Mouse (Mus musculus) induced T-regulatory cell, adult 2 months (primary cell): ENCODE results near the gene Pard3b.
A peak's percentile ranks its signal among the peaks of the same experiment; 100 is the strongest.

Experiments used
- DNase-seq: peaks from one replicate; pipeline ENCODE4 v3.0.0-alpha.2; 2012; ENCODE audit warnings: low read depth

Pard3b gene

DNA sequence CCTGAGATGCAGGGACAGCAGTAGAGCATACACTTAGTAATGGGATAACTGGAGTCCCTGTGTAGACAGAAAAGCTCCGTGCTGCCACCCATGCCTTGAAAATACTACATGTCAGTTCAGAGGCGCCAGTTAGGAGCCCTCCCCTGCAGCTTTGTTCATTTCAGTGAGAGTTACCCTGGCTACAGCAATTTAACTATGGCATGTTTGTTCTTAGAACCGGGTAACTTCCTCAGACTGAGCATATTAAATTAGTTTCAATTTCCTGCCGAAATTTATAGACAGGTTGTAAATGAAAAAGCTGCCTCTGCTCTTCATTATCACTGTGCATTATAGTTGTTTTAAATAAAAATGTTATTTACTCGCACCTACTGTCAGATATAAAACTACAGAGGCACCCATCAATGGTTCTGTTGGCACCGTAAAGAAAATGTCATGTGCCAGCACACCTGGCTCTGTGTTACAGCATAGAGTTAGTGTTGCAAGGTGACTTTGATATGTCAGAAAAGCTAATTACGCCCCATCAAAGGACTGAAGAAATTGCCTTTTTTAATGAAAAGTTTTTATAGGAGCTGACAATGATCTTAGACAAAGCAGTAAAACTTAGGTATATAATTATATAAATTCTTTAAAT, 289.6 kb downstream of the Pard3b start:
- DNase-seq: no peak

DNA sequence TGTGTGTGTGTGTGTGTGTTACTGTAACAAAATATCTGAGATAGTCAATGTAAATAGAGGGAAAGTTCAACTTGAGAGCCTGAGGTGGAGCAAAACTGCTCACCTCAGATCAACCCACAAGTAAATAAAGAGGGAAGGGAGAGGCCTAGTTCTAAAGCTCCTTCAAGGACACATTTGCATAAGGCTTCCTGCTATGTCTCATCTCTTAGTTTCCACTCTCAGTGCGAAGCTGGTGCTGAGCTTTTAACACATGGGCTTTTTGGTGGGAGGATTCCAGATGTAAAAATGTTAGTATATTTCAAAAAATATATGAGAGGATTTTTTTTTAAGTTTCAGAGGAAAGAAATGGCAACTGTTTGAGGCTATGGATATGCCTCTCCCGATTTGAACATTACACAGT, 294.9 kb downstream of the Pard3b start:
- DNase-seq: no peak

DNA sequence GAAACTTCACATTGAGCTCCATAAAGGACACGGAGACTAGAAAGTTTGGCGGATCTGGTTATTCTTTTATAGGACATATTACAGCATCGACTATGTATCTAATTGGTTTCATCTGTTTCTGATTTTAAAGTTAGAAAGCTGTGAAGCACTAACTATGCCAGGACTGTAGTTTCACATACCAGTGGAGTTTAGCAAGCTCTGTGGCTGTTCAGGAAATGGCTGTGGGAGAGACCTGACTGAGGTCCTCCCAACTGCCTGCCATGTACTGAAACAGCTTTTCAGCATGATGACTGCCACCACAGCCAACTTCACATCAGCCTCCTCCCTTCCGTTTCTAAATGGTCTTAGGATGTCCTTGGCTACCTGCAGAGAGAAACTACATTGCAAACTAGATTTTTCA, 296.1 kb downstream of the Pard3b start:
- DNase-seq: no peak

DNA sequence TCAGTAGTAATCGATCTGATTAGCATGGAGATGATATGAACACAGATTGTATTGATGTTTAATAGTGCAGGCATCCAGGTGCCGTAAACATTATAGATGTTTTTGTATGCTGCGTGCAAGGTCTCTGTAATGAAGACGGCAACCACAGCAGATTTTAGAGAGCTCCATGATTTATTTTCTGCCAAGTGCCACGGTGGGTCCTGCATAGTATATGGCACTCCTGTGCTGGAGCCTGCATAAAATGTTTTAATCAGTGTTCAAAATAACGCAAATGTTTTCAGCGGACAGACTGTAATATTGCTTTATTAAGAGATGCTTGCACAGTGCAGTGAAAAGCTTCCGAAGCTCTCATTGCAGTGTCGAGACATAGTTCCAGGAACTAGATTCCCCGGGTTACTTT, 301.3 kb downstream of the Pard3b start:
- no peak for DNase-seq

DNA sequence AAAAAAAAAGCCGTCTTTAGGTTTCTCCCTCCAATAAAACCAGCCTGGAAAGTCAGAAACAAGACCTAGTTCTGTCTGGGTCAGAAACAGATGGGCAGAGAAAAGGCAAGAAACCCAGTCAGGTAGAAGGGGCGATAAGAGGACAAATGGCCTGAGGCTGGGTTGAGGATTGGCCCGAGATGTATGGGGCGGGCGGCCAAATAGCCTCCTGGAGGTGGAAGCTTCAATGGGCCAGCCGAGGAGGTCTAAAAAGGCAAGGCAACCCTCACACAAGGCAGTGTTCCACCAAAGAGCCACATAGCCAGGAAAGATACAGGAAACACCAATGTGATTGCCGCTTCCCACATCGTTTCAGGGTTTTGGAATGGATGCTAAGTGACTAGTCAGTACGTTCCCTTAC, 322.9 kb downstream of the Pard3b start:
- DNase-seq: no peak

DNA sequence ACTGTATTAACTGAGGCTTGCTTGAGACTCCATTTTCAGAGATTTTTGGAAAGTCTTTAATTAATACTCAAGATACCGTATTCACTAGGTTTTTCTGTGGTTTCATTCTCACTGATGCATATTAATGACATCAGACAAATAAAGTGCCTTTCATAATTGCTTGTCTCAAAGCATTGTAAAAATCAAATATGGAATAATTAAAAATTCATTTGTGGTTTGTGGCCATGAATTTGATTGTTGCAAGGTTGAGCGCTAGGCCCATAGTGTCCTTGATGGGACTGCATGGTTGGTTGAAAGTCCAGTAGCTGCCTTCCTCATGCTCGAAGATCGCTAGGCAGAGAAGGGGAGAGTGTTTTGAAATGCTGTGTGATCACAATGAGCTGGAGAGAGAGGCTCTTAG, 323.9 kb downstream of the Pard3b start:
- DNase-seq: no peak

DNA sequence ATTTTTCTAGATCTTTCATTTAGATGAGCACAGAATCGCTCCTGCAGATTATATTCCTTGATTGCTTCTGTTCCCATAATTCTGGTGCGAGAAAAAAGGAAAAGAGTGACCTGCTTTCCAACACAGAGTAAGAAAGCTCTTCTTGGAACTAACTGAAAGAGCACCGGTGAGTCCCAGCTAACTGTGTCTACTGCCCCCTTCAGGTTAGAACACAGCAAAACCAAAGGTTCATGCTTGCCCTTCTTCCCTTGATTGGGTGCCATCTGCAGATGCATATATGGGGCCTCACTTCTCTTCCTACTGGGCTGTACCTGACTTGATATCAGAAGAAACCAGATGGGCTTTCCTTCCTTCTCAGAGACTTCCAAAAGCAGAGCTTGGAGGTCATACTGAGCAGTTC, 328.5 kb downstream of the Pard3b start:
- peak; percentile 41 for DNase-seq

DNA sequence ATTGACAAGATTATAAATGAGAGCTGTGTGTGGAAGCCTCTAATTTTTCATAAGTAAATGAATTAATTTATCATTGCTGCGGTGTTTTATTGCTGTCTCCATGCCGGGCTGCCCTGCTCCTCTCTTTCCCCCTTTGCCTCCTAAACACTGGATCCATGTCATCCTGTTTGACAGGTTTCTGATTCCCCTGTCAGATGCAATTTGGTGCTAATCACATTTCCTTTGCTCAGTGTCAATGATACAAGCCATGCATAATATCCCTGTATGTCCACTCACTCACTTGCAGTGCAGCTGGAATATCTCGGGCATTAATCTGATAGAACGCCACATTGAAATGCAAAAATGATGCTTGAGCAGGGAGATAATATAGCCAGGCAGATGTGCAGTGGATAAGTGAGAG, 329.2 kb downstream of the Pard3b start:
- no peak for DNase-seq

DNA sequence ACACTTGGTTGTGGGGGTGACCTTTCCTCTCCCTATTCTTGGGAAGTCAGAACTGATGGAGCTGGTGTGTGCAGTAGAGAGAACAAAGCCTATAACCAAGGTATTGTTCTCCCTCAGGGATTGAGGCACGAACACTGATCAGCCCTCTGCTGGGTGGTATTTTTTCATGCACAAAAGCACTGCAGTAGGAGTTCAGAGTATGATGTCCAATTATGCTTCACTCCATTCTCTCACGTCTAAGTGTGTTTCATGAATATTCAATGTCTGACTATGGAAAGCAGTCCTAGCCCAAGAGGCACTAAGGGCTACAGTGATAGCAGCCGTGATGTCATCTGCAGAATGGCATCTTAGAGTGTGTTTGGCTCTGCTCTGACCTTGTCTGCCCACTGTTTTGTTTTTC, 359.1 kb downstream of the Pard3b start:
- no peak for DNase-seq

DNA sequence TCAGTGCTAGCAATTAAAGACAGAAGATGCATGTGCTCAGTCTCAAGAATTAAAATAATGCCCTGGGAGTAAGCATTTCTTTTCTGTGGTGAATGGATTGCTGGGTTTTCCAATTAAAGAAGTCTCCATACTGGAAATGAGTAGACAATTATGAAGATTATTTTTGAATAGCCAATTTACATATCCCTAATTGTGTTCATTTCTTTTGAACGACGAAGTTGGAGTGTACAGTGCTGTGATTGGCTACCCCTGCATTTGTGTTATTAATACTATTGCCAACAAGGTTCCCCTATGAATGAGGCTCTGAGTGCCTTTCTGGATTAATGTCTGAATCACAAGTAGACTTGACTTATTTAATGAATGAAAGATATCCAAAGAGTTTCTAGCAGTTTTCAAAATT, 370.2 kb downstream of the Pard3b start:
- no peak for DNase-seq

DNA sequence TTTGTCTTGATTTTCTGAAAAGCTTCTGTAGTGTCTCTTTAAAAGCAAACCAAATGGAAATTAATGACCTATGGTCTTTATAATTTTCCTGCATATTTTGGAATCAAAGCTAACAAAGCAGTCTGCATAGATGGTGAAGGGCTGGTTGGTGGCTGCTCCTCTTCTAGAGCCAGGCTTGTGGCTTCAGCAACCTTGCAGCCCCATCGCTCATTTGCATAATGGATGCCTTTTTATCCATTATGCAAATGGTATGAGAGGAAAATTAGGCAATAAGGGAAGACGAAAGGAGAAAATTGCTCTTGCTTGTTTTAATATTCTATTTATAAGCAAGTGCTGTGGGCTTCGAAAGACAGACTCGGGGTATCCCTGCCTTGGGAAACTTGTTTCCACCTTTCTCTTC, 373.1 kb downstream of the Pard3b start:
- DNase-seq: no peak

DNA sequence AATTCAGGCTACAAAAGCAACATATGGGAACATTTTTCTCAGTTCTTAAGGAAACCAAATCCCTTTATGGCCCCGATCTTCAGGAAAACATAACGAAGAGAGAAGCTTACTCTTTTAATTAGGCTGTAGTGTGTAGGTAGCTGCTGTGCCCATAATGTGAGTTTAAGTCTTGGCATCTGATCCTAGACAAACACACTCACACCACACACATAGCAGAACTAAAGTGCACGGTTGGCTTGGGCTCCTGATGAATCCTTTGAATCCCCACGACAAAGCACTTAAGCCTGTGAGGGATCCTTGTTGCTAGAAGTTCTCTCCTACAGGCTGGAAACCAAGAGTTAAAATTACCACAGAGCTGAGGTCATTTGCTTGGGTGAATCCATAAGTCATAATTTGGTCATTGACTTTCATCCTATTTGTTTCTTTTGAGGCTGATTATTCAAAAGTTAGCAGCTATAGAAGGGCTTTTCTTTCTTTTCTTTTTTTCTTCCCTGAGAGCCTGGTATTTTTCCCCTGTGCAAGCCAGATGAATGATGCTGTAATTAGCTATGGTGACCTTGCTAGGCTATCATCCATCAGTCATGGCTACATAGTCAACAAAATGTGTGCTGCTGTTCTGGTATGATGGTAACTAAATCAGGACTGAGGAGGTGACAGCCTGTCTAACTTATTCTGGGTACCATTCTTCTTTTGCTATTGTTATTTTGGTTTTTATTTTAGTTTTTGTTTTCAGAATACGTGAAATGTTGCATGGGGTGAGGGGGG, 378.1 kb downstream of the Pard3b start:
- DNase-seq: no peak

DNA sequence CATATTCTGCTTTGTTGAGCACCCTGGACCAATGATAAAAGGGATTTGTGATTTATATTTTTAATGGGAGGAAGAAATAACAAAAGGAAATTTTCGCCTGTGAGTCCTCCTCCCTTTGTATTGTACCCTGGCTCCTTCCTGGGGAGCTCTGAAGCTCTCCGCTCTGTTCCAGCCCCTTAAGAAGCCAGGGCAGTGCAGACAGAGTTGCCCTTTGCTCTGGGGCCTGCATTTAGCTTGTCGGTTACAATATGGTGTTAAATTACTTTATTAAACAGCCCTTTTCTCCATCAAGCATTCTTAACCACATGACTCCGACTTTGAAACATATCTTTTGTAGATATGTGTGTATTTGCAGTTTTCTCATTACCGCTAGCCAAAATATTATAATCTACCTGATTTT, 379.7 kb downstream of the Pard3b start:
- DNase-seq: no peak

DNA sequence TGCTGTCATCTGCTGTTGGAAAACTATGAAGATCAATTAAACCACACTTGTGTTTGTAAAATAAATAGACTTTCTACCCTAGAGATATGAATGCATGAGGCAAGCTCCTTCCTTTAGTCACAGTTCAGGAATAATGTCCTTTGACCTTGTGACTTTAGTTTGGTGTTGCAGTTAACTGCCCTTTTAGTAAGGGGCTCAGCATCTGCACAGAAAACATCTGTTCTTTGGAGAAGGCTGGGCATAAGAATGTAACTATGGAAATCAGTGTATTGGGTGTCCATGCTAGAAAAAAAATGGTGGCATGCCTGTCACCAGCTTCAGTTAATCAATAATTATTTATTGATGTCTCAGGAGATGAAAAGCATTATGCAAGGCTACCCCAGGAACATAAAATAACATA, 381.1 kb downstream of the Pard3b start:
- DNase-seq: no peak

DNA sequence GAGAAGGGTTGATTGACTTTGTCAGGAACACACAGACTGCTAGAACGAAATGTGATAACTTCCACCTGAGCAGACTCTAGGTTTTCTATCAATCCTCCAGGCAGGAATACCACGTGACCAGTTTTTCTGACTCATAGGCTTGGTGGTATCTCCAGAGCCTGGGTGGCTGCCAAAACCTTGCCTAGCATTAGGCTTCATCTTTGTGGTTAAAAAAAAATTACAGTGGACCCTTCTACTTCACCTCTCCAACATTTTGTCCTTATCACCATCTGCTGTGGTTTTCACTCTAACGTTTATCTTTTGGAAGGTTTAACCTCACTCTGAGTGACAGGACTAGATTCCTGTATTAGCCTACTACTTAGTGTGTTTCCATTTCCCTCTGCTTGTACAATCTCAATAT, 403.1 kb downstream of the Pard3b start:
- DNase-seq: no peak

DNA sequence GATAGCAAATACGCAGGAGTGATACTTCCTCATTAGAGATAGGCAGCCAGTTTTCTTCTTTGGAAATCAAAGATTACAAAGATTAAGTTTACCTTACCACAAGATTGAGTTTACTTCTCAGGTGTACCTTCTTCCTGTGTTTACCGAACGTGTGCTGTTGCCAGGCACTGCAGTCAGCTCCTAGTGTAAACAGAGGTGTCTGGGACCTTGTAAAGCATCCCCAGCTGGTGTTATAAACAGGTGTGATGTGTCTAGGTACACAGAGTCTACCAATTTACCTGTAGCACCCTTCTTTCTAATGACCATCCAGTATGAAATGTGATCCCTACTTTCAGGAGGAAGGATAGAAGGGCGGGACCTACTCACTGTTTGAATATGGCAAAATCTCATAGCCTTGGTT, 410.0 kb downstream of the Pard3b start:
- DNase-seq: no peak

DNA sequence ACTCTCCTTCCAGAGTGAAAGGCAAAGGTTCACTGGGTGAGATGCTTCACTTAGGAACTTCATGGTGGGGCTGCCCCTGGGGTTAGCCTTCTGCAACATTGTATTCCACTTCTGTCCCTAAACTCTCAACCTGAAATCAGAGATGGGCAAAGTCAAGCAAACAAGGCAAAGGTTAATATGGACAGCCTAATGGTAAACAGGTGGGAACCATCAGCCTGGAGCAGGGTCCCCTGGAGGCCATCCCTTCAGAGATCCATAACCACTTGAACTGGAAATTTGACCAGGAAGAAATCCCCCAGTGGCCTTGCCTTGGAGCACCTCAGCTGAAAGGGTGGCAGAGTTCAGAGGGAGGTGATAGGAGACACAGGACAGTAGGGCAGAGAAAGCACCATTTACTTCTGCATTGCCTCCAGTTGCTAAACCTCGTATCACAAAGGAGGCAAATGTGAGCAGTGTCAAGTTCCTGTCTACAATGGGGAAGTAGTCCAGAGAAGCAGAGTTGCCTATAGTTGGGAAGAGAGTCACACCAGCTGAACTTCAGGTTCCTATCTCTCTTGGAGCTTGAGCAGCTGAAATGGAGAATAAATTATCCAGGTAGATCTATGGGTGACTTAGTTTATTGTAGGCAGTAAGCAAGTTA, 412.7 kb downstream of the Pard3b start:
- no peak for DNase-seq

DNA sequence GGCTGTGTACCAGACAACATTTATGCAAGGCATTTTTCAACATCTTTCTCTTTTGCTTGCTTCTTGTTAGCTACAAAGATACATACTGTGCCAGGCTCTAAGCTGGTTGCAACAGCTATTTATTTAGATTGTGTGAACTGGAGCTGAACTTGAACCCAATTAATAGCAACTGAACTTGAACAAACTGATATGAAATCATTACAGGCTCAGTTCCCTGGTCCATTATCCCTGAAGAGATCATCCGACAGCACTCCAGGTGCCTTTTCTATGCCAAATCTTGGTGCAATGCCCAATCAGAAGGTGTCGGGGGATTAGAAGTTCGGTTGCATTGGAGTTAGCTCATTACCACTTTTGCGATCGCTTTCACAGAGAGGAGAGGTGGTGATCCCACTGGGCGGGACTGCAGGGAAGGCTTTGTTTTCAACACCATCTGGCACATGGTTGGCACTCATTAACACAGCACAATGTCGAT, 414.6 kb downstream of the Pard3b start:
- DNase-seq: no peak

DNA sequence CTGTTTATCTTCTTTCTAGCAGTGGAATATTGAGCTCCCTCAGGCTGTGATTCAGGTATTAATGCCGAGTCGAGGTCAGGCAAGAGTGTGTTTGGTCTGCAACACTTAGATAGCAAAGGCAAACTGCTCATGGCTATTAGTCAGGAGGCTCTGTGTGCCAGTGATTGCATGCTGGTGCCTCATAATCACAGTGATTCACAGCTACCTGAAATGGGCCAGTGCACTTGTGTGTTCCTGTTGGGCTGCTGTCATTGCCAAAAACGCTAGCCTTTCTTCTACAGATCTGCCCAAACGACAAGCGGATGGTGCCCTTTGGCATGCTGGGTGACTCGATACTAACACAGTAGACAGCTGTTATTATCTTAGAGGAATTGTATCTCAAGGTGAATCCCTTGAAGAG, 416.7 kb downstream of the Pard3b start:
- no peak for DNase-seq

DNA sequence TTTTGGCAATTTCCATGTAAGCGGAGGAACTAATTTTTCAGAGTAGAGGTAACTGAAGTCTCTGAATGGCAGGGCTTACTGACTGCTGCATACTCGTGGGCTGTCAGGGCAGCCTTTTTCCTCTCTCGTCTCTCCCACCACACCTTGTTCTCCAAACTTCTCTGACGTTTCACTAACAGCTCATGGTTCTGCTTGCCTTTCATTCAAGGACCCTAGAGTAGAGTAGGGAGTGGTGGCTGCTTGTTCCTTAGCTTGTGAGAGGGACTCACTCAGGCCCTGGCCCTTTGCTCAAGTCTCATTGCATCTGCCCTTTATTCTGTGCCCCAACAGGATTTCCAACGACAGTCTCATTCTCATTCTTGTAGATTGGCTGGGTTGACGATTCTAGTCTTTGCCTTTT, 432.0 kb downstream of the Pard3b start:
- no peak for DNase-seq

DNA sequence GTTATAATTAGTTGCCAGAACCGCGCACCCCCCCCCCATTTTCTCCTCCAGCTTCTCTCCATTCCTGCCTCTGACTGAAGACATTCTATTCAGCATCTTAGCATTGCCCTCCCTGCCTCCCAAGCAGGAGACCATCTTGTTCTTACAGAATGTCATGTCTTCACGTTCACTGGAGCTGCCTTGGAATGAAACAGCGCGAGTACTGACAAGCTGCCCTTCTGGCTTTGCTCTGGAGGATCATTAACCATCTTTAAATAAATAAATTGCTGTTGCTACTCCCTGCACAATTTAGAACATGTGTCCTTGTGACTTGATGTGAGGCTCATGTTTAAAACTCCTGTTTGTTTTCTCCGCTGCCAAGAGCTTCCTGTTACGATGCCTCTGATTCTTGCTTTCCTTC, 432.5 kb downstream of the Pard3b start:
- no peak for DNase-seq

DNA sequence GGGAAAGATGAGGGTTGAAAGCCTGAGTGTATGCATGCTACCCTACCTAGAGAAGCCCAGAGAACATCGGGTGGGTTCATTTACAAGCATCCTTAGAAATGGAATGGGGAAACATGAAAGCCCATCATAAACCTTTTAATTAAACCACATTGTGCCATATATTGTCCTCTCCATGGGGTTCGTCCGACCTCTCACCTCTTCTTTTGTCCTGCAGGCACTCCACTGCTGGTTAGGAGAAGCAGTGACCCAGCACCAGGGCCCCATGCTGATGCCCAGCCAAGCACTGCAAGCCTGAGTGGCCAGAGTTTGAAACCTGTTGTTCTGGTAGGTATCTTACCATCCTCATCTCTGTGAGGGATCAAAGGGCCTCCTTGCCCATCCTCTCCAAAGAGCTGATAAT, 437.5 kb downstream of the Pard3b start:
- DNase-seq: no peak

DNA sequence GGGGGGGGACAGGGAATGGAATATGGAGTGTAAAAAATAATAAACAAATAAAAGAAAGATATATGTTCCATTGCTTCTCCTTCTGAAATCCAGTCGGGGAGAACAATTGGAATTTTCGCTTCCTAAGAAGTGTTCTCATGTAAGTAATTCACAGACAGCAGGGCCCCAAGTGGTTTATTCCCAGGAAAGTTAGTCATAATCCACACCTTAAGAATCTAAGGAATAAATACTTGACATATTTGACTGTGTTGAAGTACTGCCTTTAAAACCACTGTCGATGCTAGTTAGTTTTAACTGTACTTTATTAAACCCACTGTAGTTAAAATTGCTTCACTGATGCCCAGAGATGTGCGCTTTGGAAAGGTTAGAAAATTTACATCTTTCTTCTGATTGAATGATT, 442.5 kb downstream of the Pard3b start:
- DNase-seq: no peak

DNA sequence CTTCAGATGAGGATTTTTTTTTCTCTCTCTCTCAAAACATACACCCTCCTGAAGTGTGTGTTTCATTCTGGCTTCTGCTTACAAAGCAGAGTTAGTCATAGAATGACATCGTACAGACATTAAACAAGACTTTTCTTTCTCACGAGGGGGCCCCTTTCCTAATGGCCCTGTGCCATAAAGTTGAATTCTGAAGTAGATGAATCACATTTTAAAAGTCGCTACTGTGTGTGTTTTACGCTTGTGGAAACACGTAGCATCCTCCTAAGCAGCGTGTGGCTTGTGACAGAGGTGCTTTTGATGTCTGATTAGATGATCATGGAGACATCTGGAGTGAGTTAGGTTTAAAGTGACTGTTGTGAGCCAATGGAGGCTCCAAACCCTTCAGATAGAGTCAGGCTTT, 447.4 kb downstream of the Pard3b start:
- DNase-seq: no peak
